Mouse (Mus musculus): ENCODE data around the gene 1700042G07Rik. TPM values are rescaled to one million over a fixed set of nuclear protein-coding genes. Genes with fewer than 3 reads are reported as not detected.

Gene 1700042G07Rik
- polyA plus RNA-seq, 1 experiment from 2014 or later, result not detected

DNA sequence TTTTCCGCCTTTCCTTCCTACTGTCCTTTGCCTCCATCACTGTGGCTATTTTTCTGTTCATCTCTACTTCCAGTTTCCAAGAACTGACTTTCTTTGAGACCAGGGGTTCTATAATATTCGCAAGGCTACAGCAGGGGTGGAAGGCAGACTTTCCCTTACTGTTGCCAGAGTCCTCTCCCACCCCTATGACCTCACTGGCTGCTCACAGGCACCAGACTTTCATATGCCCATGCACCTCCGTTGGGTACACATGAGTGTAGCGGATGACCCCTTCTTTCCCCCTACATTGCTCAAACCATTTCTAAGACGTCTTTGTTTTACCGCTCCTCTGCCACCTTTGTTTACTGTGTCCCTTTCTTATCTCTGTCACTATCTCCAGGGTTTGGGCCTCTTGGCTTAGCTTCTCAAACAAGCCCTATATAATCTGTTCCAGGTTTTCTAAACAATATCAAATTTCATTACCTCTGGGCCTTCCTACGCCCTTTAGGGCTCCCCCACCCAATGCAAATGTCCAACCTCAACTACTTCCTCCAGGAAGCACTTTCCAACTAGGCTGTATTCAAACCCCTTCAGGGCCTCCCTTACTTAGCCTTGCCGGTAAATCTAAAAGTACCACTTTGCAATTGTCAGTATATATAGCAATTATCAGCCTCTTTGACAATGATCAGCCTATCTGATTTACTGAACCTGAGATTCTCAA is 7.3 kb upstream of the 1700042G07Rik start:
- no peak for ATAC-seq (ENCODE audit: low FRiP score, low read depth)
- peaks cover 15% of the 10 kb centered on the region for H3K4me1 ChIP-seq
- H3K27me3 ChIP-seq, result no peaks in the 10 kb centered on the region
- H3K9me3 ChIP-seq, result no peaks in the 10 kb centered on the region
- 46% methylated on average over 8 of the region's 8 CpGs for WGBS
- no peak overlapping the region for H3K4me2 ChIP-seq (replicated peaks)
- peaks cover 6% of the 10 kb centered on the region for H3K36me3 ChIP-seq
- H3K4me3 ChIP-seq, result no peak overlapping the region
- no peak overlapping the region for H3K9ac ChIP-seq
- H3K27ac ChIP-seq, result no peak overlapping the region

DNA sequence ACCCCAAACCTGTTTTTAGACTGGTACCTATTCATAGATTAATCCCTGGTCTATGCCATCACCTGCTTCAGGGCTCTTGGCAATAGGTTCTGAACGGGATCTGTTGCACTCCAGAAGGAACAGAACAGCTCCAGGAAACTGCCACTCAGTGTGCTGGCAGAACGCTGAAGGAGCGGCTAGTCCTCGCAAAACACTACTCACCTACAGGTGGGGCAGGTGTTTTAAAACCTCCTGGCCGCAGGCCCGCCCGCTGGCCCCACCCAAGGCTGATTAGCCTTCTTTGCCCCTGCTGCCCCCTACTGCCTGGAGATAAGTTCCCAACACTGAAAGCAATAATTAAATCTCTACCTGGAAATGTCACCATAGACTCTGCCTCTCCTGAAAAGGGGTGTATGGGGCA is 5.8 kb upstream of the 1700042G07Rik start, which contains the start of gene Tspan1:
Gene Tspan1, minus strand, starts transcription at position 198 of the 400 bp plus-strand sequence.
- H3K4me3 ChIP-seq, result no peak within 1 kb of the TSS
- ATAC-seq (ENCODE audit: low FRiP score, low read depth), result no peak
- no peaks in the 10 kb centered on the region for H3K27me3 ChIP-seq
- H3K4me1 ChIP-seq, result peaks cover 15% of the 10 kb centered on the region
- no peak within 1 kb of the TSS for H3K4me2 ChIP-seq (replicated peaks)
- no peaks in the 10 kb centered on the region for H3K36me3 ChIP-seq
- no peak within 1 kb of the TSS for H3K27ac ChIP-seq
- no peak within 1 kb of the TSS for H3K9ac ChIP-seq
- WGBS, result 28% methylated on average over 7 of the region's 7 CpGs
- H3K9me3 ChIP-seq, result no peaks in the 10 kb centered on the region

DNA sequence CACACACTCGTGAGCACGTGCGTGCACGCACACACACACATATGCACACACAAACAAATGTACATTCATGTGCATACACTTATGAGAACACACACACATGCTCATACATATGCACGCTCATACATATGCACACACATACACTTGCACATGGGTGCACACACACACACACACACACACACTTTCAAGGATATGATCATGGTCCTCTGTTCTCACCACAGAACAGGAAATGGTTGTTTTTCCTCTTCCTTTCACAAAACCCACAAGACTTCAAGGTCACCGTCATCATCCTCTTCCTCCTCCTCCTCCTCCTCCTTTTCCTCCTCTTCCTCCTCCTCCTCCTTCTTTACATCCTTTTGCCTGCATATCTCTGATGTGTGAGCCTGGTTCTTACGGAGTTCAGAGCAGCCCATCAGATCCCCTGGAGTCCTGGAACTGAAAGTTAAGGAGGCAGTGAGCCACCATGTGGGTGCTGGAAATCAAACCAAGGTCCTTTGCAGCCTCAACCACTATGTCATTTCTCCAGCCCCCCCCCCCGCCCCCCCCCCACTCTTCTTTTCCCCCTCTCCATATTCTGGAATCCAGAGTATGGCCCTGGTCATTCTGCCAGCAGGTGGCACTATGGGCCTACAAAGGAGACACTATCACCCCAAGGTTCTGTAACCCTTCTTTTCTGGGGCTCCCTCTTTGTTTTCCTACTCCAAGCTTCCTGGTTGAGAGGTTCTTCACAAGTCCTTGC is 4.4 kb upstream of the 1700042G07Rik start:
- 0 out of 2 replicates have a peak, but pooled peaks have one; percentile 41 for ATAC-seq (ENCODE audit: low FRiP score, low read depth)
- H3K9me3 ChIP-seq, result no peaks in the 10 kb centered on the region

GRCm38 (mm10) chr4:116169353-116169672 is 3.9 kb upstream of the 1700042G07Rik start:
- Histone ChIP-seq H3K36me3 (no peaks in the 10 kb centered on the region), H3K4me1 (peaks cover 18% of the 10 kb centered on the region), H3K9me3 (no peaks in the 10 kb centered on the region), H3K4me3 (no peak overlapping the region), H3K27me3 (no peaks in the 10 kb centered on the region), H3K27ac (no peak overlapping the region), H3K9ac (no peak overlapping the region), H3K4me2 (replicated peaks) (no peak overlapping the region)
- ATAC-seq (ENCODE audit: low FRiP score, low read depth), result 0 out of 2 replicates have a peak, but pooled peaks have one; percentile 22
- WGBS, result 68% methylated on average over 3 of the region's 3 CpGs

More for the DNA sequence above, 4.4 kb upstream of the 1700042G07Rik start:
- WGBS, result 86% methylated on average over 7 of the region's 8 CpGs
- H3K9ac ChIP-seq, result no peak overlapping the region
- H3K27me3 ChIP-seq, result no peaks in the 10 kb centered on the region
- H3K27ac ChIP-seq, result no peak overlapping the region
- peaks cover 15% of the 10 kb centered on the region for H3K4me1 ChIP-seq
- H3K4me2 ChIP-seq (replicated peaks), result no peak overlapping the region
- no peak overlapping the region for H3K4me3 ChIP-seq
- no peaks in the 10 kb centered on the region for H3K36me3 ChIP-seq

- Histone ChIP-seq H3K27me3 (no peaks in the 10 kb centered on the region), H3K4me3 (no peak overlapping the region), H3K36me3 (no peaks in the 10 kb centered on the region), H3K4me1 (peaks cover 35% of the 10 kb centered on the region), H3K9ac (no peak overlapping the region), H3K27ac (no peak overlapping the region), H3K4me2 (replicated peaks) (no peak overlapping the region), H3K9me3 (no peaks in the 10 kb centered on the region)
- WGBS, result 83% methylated on average over 4 of the region's 4 CpGs
- ATAC-seq (ENCODE audit: low FRiP score, low read depth), result no peak
Observed at GRCm38 (mm10) chr4:116173752-116174151, 580 bp downstream of the 1700042G07Rik start.

- H3K27ac ChIP-seq, result peak overlapping the region; percentile 33; the same call in 1 of the 2 replicates
- 52% methylated on average over 6 of the region's 6 CpGs for WGBS
Observed at GRCm38 (mm10) chr4:116174466-116175116, 1.4 kb downstream of the 1700042G07Rik start.

DNA sequence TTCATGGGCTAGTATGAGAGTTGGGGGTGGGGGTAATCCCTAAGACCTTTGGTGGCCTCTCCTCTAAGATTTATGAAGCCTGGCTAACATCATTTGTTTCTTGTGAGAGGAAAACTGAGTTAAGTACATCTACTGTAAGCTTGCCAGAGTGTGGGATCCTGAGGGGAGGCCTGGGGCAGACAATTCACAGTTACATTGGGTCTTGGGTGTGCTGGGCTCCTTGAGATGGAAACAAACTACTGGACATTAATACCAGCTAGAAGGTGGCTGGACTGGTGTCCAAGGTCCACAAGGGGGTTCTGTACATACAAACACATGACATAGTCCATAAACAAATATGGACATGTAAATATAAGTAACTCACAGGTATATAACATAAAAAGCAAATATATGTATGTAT is 2.0 kb downstream of the 1700042G07Rik start:
- H3K27me3 ChIP-seq, result no peaks in the 10 kb centered on the region
- peaks cover 35% of the 10 kb centered on the region for H3K4me1 ChIP-seq
- H3K4me3 ChIP-seq, result no peak overlapping the region
- no peak overlapping the region for H3K9ac ChIP-seq
- H3K4me2 ChIP-seq (replicated peaks), result no peak overlapping the region
- no peak for ATAC-seq (ENCODE audit: low FRiP score, low read depth)
- no peaks in the 10 kb centered on the region for H3K36me3 ChIP-seq
- H3K9me3 ChIP-seq, result no peaks in the 10 kb centered on the region
- H3K27ac ChIP-seq, result no peak overlapping the region

More at GRCm38 (mm10) chr4:116174466-116175116, 1.4 kb downstream of the 1700042G07Rik start:
- Histone ChIP-seq H3K4me1 (peaks cover 35% of the 10 kb centered on the region), H3K36me3 (no peaks in the 10 kb centered on the region), H3K9ac (no peak overlapping the region), H3K4me3 (no peak overlapping the region), H3K4me2 (replicated peaks) (no peak overlapping the region), H3K9me3 (no peaks in the 10 kb centered on the region), H3K27me3 (no peaks in the 10 kb centered on the region)
- 0 out of 2 replicates have a peak, but pooled peaks have one; percentile 25 for ATAC-seq (ENCODE audit: low FRiP score, low read depth)

DNA sequence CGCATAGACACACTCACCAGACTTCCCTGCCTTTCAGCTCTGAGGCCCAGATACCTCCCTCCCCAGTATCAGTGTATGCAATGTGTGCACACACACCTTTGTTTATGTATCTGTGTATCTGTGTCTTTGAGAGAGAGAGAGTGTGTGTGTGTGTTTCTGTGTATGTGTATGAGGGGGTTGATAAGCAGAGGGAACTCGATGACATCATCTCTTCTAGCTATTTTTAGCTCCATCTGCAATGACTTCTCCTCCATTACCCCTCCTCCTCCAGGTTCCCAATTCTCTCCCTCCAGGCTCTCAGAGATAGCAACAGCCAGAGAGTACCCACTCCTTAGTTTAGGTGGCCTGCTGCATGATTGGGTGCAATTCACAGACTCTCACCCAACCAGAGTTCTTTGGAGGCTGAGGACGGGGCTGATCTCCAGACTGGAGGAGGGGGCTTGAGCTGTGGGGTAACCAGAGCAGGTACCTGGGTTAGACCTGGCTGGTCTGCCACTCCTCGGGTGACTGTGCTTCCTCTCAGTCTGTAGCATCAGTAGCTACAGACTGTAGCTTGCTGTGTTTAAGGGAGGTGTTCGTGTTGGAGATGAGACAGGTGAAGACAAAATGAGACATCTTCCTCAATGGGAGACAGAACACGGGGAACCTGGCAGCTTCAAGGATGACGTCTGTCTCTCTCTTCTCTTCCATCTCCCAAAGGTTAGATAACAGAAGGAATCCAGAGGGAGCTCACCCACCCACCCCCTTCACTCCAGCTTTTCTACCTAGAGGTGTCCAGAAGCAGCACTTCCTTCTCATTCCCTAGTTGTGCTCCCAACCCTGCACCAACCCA is 2.8 kb downstream of the 1700042G07Rik start:
- peak overlapping the region; percentile 48 for H3K4me2 ChIP-seq (replicated peaks)
- no peaks in the 10 kb centered on the region for H3K27me3 ChIP-seq
- H3K9ac ChIP-seq, result no peak overlapping the region
- H3K27ac ChIP-seq, result no peak overlapping the region
- no peaks in the 10 kb centered on the region for H3K36me3 ChIP-seq
- no peak for ATAC-seq (ENCODE audit: low FRiP score, low read depth)
- 60% methylated on average over 7 of the region's 7 CpGs for WGBS
- H3K9me3 ChIP-seq, result no peaks in the 10 kb centered on the region
- H3K4me3 ChIP-seq, result no peak overlapping the region
- peaks cover 35% of the 10 kb centered on the region for H3K4me1 ChIP-seq

DNA sequence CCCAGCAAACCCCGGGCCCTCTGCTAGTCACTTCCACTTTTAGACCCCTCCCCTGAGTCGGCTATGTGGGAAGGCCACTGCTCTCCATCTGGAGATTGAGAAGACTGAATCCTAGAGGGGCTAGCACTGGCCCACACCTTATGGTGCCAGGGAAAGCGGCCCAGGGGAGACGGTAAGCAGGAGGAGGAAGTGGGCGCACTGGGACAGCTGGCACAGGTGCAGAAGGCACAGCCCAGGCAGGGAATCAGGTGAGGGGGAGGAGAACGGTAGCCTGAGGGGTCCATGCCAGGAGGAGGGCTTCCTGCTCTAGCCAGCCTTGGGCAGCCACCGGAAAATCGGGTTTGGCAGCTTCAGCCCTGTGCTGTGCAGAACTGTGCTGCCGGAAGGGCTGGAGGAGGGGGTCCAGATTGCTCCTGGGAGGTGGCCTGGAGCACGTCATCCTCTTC is 3.4 kb downstream of the 1700042G07Rik start:
- H3K27ac ChIP-seq, result peak overlapping the region; percentile 48; the same call in 1 of the 2 replicates
- WGBS, result 21% methylated on average over 10 of the region's 10 CpGs

DNA sequence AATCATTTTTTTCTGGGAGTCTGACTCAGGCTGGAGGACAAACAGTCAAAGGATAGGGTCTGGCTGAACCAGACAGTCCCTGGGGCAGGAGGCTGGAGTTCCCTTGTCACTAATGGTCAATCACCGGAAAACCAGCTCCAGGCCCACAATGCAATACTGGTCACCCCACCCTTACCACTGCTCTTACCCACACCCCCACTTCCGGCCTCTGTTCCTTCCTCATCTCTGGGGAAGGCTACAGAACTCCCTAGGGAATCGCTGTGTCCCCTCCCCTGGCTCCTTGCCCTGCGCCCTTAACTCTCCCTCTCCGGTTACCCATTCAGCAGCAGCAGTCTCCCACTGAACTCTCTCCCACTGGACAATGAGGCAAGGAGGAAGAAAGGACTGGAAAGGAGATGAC is 4.0 kb downstream of the 1700042G07Rik start:
- Histone ChIP-seq H3K27ac (0 out of 2 replicates have a peak overlapping the region, but pooled peaks have one; percentile 48), H3K27me3 (no peaks in the 10 kb centered on the region), H3K4me2 (replicated peaks) (peak overlapping the region; percentile 48), H3K9me3 (no peaks in the 10 kb centered on the region), H3K4me3 (no peak overlapping the region), H3K9ac (no peak overlapping the region; the same call in 1 of the 2 replicates), H3K4me1 (peaks cover 35% of the 10 kb centered on the region), H3K36me3 (no peaks in the 10 kb centered on the region)
- no peak for ATAC-seq (ENCODE audit: low FRiP score, low read depth)
- 44% methylated on average over 5 of the region's 5 CpGs for WGBS

More for the DNA sequence above, 3.4 kb downstream of the 1700042G07Rik start:
- Histone ChIP-seq H3K4me2 (replicated peaks) (peak overlapping the region; percentile 48), H3K36me3 (no peaks in the 10 kb centered on the region), H3K9me3 (no peaks in the 10 kb centered on the region), H3K4me3 (no peak overlapping the region), H3K27me3 (no peaks in the 10 kb centered on the region), H3K9ac (peak overlapping the region; percentile 39; the same call in 1 of the 2 replicates), H3K4me1 (peaks cover 35% of the 10 kb centered on the region)
- ATAC-seq (ENCODE audit: low FRiP score, low read depth), result peak; percentile 61; the same call in 1 of the 2 replicates

- no peak for ATAC-seq (ENCODE audit: low FRiP score, low read depth)
Observed at GRCm38 (mm10) chr4:116182079-116182478, 8.9 kb downstream of the 1700042G07Rik start.

More at GRCm38 (mm10) chr4:116182079-116182478, 8.9 kb downstream of the 1700042G07Rik start:
- H3K27me3 ChIP-seq, result no peaks in the 10 kb centered on the region
- no peaks in the 10 kb centered on the region for H3K36me3 ChIP-seq
- no peaks in the 10 kb centered on the region for H3K9me3 ChIP-seq
- H3K4me2 ChIP-seq (replicated peaks), result no peak overlapping the region
- no peak overlapping the region for H3K27ac ChIP-seq
- H3K4me1 ChIP-seq, result peaks cover 12% of the 10 kb centered on the region
- no peak overlapping the region for H3K4me3 ChIP-seq
- WGBS, result 53% methylated on average over 3 of the region's 3 CpGs
- H3K9ac ChIP-seq, result no peak overlapping the region

All from limb, embryonic 13.5 days (tissue).